Mouse (Mus musculus) bone marrow, adult 2 months (tissue): ENCODE data around the gene Ddx27.

Source experiments
- CTCF ChIP-seq: fragments of 200-500 bp; IDR thresholded peaks from 2 replicates; pipeline ENCODE4 v1.5.1; 2011; ENCODE audit warnings: low read length, control low read depth; ENCODE audit not compliant: control insufficient read depth, insufficient read depth
- POLR2A ChIP-seq: fragments of 200-500 bp; IDR thresholded peaks from 2 replicates; pipeline ENCODE4 v1.6.1; 2011; ENCODE audit warnings: low read depth, mild to moderate bottlenecking, control low read depth, low read length, borderline replicate concordance; ENCODE audit not compliant: control insufficient read depth

DNA sequence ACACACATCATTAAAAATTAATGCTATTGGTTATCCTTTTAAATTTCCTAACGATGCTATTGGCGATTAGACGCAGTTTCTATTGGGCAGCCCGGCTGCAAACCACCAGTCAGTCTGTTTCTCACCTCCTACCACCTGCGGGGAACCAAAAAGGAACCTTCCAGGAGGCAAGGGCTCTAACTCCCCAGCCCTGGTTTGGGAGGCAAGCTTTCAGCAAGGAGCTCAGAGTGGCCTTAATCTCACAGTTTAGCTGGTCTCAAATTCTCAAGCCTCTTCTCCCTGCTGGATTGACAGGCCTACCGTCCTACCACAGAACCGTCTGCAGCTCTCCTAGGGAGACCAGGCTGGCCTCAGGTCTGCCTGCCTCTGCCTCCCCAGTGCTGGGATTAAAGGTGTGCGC is 44.5 kb downstream of the Ddx27 start:
- no peak for TF ChIP-seq CTCF
- TF ChIP-seq POLR2A = no peak
